Mouse (Mus musculus) spleen, adult 2 months (tissue): Measurements from ENCODE around the gene Tspan32. TPM values are rescaled to one million over a fixed set of nuclear protein-coding genes. Genes with fewer than 3 reads are reported as not detected.

Experiments
- DNase-seq, 2 experiments: peaks; one replicate each; pipeline versions ENCODE4 v3.0.0 to v3.0.0-alpha.2; 2012 to 2021; ENCODE audit warnings: low spot score in 2 of 2, low read depth in 1 of 2
- H3K27ac ChIP-seq: fragments of 200-500 bp; 2 replicates; pipeline ENCODE4 v1.5.1; 2012; ENCODE audit warnings: low read length, inconsistent platforms; ENCODE audit not compliant: insufficient read depth
- H3K27me3 ChIP-seq: fragments of 200-500 bp; 2 replicates; pipeline ENCODE4 v1.6.1; 2012; ENCODE audit warnings: mild to moderate bottlenecking, moderate library complexity, low read length, inconsistent platforms; ENCODE audit not compliant: control insufficient read depth, insufficient read depth
- H3K36me3 ChIP-seq: fragments of 200-500 bp; 2 replicates; pipeline ENCODE4 v1.6.1; 2012; ENCODE audit warnings: mild to moderate bottlenecking, low read length, inconsistent platforms; ENCODE audit not compliant: control insufficient read depth, insufficient read depth
- H3K4me1 ChIP-seq: fragments of 200-500 bp; 2 replicates; pipeline ENCODE4 v1.6.1; 2011; ENCODE audit warnings: inconsistent platforms; ENCODE audit not compliant: control insufficient read depth, insufficient read depth, insufficient read length
- H3K4me3 ChIP-seq: fragments of 200-500 bp; 2 replicates; pipeline ENCODE4 v1.5.1; 2011; ENCODE audit warnings: mild to moderate bottlenecking, inconsistent platforms; ENCODE audit not compliant: insufficient read depth, insufficient read length; ENCODE audit errors: extremely low read depth
- CTCF ChIP-seq: fragments of 200-500 bp; IDR thresholded peaks from 2 replicates; pipeline ENCODE4 v1.5.1; 2011; ENCODE audit warnings: mild to moderate bottlenecking, inconsistent platforms; ENCODE audit not compliant: insufficient read depth, insufficient read length, insufficient replicate concordance; ENCODE audit errors: extremely low read depth
- POLR2A ChIP-seq: fragments of 200-500 bp; IDR thresholded peaks from 2 replicates; pipeline ENCODE4 v1.6.1; 2011; ENCODE audit warnings: low read depth, low read length, inconsistent platforms
- WGBS: fragments of 180-500 bp; shearing (Covaris S2); methylation state at CpG from one replicate; pipeline ENCODE4 v1.1.7; 2018; 5-methylcytosine and 5-hydroxymethylcytosine counted together
- polyA plus RNA-seq: library from polyadenylated mRNA; depleted of rRNA; stranded (reverse); fragments of >200 nt; gene quantifications from 2 replicates; pipeline ENCODE4 v1.2.3, GENCODE M21; 2012

Tspan32 gene
- polyA plus RNA-seq, 1 experiment = 89.4 TPM

DNA sequence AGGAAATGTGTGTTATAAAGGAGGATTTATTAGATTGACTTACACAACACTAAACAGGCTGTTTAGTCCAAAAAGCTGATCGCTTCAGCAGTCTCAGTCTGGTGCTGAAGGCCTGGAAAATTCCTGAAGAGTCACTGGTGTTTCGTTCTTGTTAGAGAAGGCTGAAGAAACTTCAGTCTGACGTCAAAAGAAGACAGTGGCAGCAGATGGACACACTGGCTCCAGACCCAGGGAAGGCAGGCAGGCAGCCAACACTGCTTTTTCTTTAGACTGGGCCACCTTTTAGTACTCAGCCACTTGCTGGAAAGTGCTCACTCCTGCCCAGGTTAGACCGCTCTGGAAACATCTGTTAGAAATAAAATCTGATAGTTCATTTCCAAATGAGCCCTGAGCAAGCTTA is 28.7 kb downstream of the Tspan32 start:
- no peak overlapping the region for H3K27ac ChIP-seq
- H3K36me3 ChIP-seq = no peaks in the 10 kb centered on the region
- 87% methylated on average over 4 of the region's 4 CpGs for WGBS
- TF ChIP-seq CTCF = no peak
- TF ChIP-seq POLR2A = no peak
- H3K4me1 ChIP-seq = peaks cover 17% of the 10 kb centered on the region; the same call in 1 of the 2 replicates
- H3K27me3 ChIP-seq = no peaks in the 10 kb centered on the region
- no peak for DNase-seq
- no peak overlapping the region for H3K4me3 ChIP-seq

DNA sequence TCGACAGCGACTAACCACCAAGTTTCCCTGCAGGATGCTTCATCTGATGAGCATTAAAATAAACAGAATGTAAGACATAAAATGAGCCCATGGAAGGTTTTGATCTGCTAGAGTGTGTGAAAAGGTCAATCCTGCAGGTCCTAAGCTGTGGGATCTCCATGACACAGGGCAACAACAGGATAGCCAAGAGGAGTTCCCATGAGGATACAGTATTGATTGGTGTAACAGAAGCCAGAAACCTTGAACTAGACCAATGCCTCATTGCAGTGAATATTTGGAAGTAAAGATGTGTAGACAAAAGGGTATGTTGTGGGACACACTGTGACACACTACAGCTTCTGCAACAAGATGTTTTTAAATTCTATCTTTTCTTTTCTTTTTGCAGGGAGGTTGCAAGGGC is 29.3 kb downstream of the Tspan32 start:
- DNase-seq = no peak
- Histone ChIP-seq H3K27ac (no peak overlapping the region), H3K4me3 (no peak overlapping the region), H3K27me3 (no peaks in the 10 kb centered on the region), H3K36me3 (no peaks in the 10 kb centered on the region), H3K4me1 (peaks cover 18% of the 10 kb centered on the region; the same call in 1 of the 2 replicates)
- TF ChIP-seq POLR2A (no peak), CTCF (no peak)
- WGBS = 97% methylated on average over 2 of the region's 2 CpGs

- no peaks in the 10 kb centered on the region for H3K36me3 ChIP-seq
- H3K4me3 ChIP-seq = no peak overlapping the region
- H3K4me1 ChIP-seq = peaks cover 18% of the 10 kb centered on the region; the same call in 1 of the 2 replicates
- TF ChIP-seq POLR2A (no peak), CTCF (no peak)
- no peaks in the 10 kb centered on the region for H3K27me3 ChIP-seq
- 92% methylated on average over 8 of the region's 8 CpGs for WGBS
- DNase-seq = no peak
- H3K27ac ChIP-seq = no peak overlapping the region
These were observed 29.9 kb downstream of the Tspan32 start for GRCm38 (mm10) chr7:143034519-143035450.

- 58% methylated on average over 3 of the region's 3 CpGs for WGBS
- peaks cover 21% of the 10 kb centered on the region; the same call in 1 of the 2 replicates for H3K4me1 ChIP-seq
- no peak for DNase-seq
These were observed 31.9 kb downstream of the Tspan32 start for GRCm38 (mm10) chr7:143036787-143037186.

DNA sequence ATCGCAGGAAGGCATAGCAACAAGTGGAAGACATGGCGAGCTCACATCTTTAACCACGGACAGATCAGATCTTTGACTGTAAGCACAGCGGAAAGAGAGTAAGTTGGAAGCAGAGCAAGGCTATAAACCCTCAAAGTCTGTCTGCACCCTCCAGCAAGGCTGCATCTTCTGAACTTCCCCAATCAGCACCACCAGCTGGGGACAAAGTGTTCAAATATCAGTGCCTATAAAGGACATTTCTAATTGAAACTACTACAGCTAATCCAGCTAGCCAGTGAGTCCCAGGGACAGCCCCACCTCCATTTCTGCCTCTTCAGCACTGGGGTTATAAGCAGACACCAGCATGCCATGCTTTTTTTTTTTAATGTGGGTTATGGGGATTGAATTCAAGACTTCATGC is 32.5 kb downstream of the Tspan32 start:
- H3K27me3 ChIP-seq = no peaks in the 10 kb centered on the region
- H3K4me1 ChIP-seq = peaks cover 24% of the 10 kb centered on the region; the same call in 1 of the 2 replicates
- no peak overlapping the region for H3K4me3 ChIP-seq
- TF ChIP-seq CTCF (no peak), POLR2A (no peak)
- no peak for DNase-seq
- H3K27ac ChIP-seq = peak overlapping the region; percentile 96
- no peaks in the 10 kb centered on the region for H3K36me3 ChIP-seq
- 58% methylated on average over 4 of the region's 4 CpGs for WGBS

More at GRCm38 (mm10) chr7:143036787-143037186, 31.9 kb downstream of the Tspan32 start:
- TF ChIP-seq POLR2A (no peak), CTCF (no peak)
- H3K27ac ChIP-seq = 0 out of 2 replicates have a peak overlapping the region, but pooled peaks have one; percentile 96
- H3K36me3 ChIP-seq = no peaks in the 10 kb centered on the region
- no peak overlapping the region for H3K4me3 ChIP-seq
- H3K27me3 ChIP-seq = no peaks in the 10 kb centered on the region

DNA sequence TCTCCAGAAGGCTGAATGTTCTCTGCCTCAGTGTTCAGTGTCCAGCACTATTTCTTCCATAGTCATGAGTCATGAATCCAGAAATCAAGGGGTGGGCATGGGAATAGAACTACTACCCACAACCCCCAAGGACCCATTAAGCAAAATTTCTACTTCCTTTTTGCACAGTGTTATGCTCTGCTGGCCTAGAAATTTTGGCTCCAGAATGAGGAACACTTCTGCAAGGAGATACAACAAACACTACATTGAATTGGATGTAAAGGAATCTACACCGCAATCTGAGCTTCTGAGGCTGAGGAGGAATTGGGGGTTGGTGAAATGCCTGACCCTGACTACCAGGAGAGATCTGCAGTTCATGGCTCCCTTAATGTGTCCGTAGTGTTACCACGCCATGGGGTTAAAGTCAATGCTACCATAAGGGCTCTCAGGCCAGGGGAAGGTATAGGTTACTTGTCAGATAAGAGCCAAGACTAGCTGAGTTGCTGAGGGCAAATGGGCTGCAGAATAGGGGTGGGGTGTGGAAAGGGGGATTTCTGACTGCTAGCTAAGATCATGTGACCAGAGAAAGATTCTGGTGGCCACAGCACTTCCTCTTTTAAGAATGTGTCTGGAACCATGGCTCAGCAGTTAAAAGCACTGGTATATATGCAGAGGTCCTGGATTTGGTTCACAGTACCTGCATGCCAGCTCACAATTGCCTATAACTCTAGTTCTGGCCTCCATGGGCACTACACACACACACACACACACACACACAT is 33.5 kb downstream of the Tspan32 start:
- Histone ChIP-seq H3K36me3 (no peaks in the 10 kb centered on the region), H3K27me3 (no peaks in the 10 kb centered on the region), H3K4me1 (peaks cover 32% of the 10 kb centered on the region; the same call in 1 of the 2 replicates), H3K4me3 (no peak overlapping the region), H3K27ac (peak overlapping the region; percentile 96)
- DNase-seq = peak; percentile 67 to 77
- no peak for TF ChIP-seq POLR2A
- TF ChIP-seq CTCF = no peak
- WGBS = 51% methylated on average over 3 of the region's 3 CpGs
